Mouse (Mus musculus): ENCODE results near the gene Rimbp2.

DNA sequence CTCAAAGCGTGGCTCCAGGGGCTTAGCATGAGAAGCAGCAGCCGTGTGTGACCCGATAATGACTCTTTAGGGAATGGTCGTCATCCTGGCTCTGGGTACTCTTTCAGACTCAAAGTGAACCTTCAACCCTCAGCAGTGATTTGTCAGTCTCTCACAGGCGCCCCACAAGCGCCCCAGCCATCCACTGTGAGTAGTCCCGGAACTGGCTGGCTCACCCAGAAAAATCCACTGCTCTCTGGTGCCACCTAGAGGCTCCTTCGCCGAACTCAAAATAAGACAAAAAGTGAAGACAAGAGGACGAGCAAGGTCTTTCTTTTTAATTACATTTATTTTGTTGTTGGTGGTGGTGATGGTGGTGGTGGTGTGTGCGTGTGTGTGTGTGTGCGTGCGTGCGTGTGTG, 18.0 kb upstream of the Rimbp2 start:
- TF ChIP-seq POLR2A (IDR thresholded peaks at IDR 0.05; ENCODE audit: insufficient read depth, low read depth, low read length) = no peak
- peak; percentile 59 for TF ChIP-seq CTCF (IDR thresholded peaks at IDR 0.05; ENCODE audit: insufficient read depth, low read depth, low read length)
